Mouse (Mus musculus) midbrain, embryonic 14.5 days (tissue): ENCODE data around the gene Zfp768. TPM values are rescaled to one million over a fixed set of nuclear protein-coding genes. Genes with fewer than 3 reads are reported as not detected.
"Not testable (repeated sequence)": the region's sequence is repeated elsewhere in the genome, so short reads cannot be mapped to it uniquely, and the experiment has no call there.

ENCODE experiments used
- ATAC-seq: fragments of 200-750 bp; cut with Nextera tagmentation; 2 replicates; pipeline ENCODE4 v1.8.0; 2017; ENCODE audit warnings: moderate number of reproducible peaks, moderate library complexity; ENCODE audit not compliant: low FRiP score, low TSS enrichment
- DNase-seq: peaks from one replicate; pipeline ENCODE4 v3.0.0-alpha.2; 2015
- H3K27ac ChIP-seq: fragments of 300-500 bp; sonication (generic); replicated peaks from 2 replicates; pipeline ENCODE4 v1.5.1; 2014; ENCODE audit warnings: mild to moderate bottlenecking, low read depth, low read length, moderate library complexity
- H3K27me3 ChIP-seq: fragments of 300-500 bp; sonication (generic); 2 replicates; pipeline ENCODE4 v1.6.1; 2014; ENCODE audit warnings: low read length, control low read depth, mixed read lengths; ENCODE audit not compliant: control insufficient read depth, insufficient read depth
- H3K36me3 ChIP-seq: fragments of 300-500 bp; sonication (generic); 2 replicates; pipeline ENCODE4 v1.6.1; 2014; ENCODE audit warnings: low read length, control low read depth; ENCODE audit not compliant: control insufficient read depth, insufficient read depth
- H3K4me1 ChIP-seq: fragments of 300-500 bp; sonication (generic); 2 replicates; pipeline ENCODE4 v1.6.1; 2014; ENCODE audit warnings: mild to moderate bottlenecking, antibody characterized with exemption, low read length, control low read depth; ENCODE audit not compliant: control insufficient read depth, insufficient read depth
- H3K4me2 ChIP-seq: fragments of 300-500 bp; sonication (generic); 2 replicates; pipeline ENCODE4 v1.6.1; 2014; ENCODE audit warnings: mild to moderate bottlenecking, low read length, moderate library complexity
- H3K4me3 ChIP-seq: fragments of 300-500 bp; sonication (generic); replicated peaks from 2 replicates; pipeline ENCODE4 v1.5.1; 2014; ENCODE audit warnings: low read depth, low read length
- H3K9ac ChIP-seq: fragments of 300-500 bp; sonication (generic); replicated peaks from 2 replicates; pipeline ENCODE4 v1.6.1; 2014; ENCODE audit warnings: mild to moderate bottlenecking, low read length, moderate library complexity
- H3K9me3 ChIP-seq: fragments of 300-500 bp; sonication (generic); 2 replicates; pipeline ENCODE4 v1.6.1; 2016; ENCODE audit warnings: low read length, control low read depth, mixed read lengths; ENCODE audit not compliant: control insufficient read depth
- WGBS: fragments of 180-500 bp; shearing (Covaris S2); extraction: QIAGEN DNeasy Blood & Tissue Kit; methylation state at CpG from one replicate; pipeline ENCODE4 v1.1.7; 2014; 5-methylcytosine and 5-hydroxymethylcytosine counted together
- polyA plus RNA-seq: library from polyadenylated mRNA; unstranded; fragments of >200 nt; fragmentation: Nextera tagmentation; extraction: Ambion mirVana; gene quantifications from 2 replicates; pipeline ENCODE4 v1.2.1, GENCODE M21; 2014

Zfp768 gene
- polyA plus RNA-seq, 1 experiment from 2014 or later, result 5.1 TPM

GRCm38 (mm10) chr7:127385560-127385959 lies 40.2 kb upstream of the Zfp768 start:
- not testable (repeated sequence) for H3K36me3 ChIP-seq, H3K4me1 ChIP-seq, H3K27me3 ChIP-seq, H3K4me3 ChIP-seq, ATAC-seq, H3K9ac ChIP-seq, DNase-seq, H3K4me2 ChIP-seq, H3K9me3 ChIP-seq, H3K27ac ChIP-seq
- 91% methylated on average over 4 of the region's 4 CpGs for WGBS

- no peak overlapping the region for H3K9ac ChIP-seq
- H3K4me1 ChIP-seq, result no peaks in the 10 kb centered on the region
- H3K27me3 ChIP-seq, result no peaks in the 10 kb centered on the region
- peaks cover 3% of the 10 kb centered on the region; the same call in 1 of the 2 replicates for H3K36me3 ChIP-seq
- no peaks in the 10 kb centered on the region for H3K9me3 ChIP-seq
- no peak overlapping the region for H3K4me2 ChIP-seq
- no peak for DNase-seq
- no peak overlapping the region for H3K27ac ChIP-seq
- no peak for ATAC-seq
- no peak overlapping the region for H3K4me3 ChIP-seq
- WGBS, result 80% methylated on average over 6 of the region's 6 CpGs
Observed at GRCm38 (mm10) chr7:127378310-127378921, 33.0 kb upstream of the Zfp768 start.

- H3K4me1 ChIP-seq, H3K36me3 ChIP-seq, H3K27me3 ChIP-seq, H3K9me3 ChIP-seq: not testable (repeated sequence)
- DNase-seq, result peak; percentile 95
- H3K9ac ChIP-seq, result peak within 1 kb of the TSS; percentile 73
- ATAC-seq, result peak; percentile 92
- WGBS, result 3% methylated on average over 49 of the region's 49 CpGs
- H3K4me2 ChIP-seq, result peak within 1 kb of the TSS; percentile 68
- H3K4me3 ChIP-seq, result peak within 1 kb of the TSS; percentile 65
- H3K27ac ChIP-seq, result peak within 1 kb of the TSS; percentile 65; the same call in 1 of the 2 replicates
Observed at GRCm38 (mm10) chr7:127375271-127376245, 30.2 kb upstream of the Zfp768 start, which contains the start of gene Zfp747. Gene Zfp747 (minus strand): TSS chr7:127376050.

GRCm38 (mm10) chr7:127371870-127372269 lies 26.5 kb upstream of the Zfp768 start:
- not testable (repeated sequence) for H3K9me3 ChIP-seq, H3K27me3 ChIP-seq, H3K9ac ChIP-seq, H3K4me2 ChIP-seq, H3K4me3 ChIP-seq, DNase-seq, H3K27ac ChIP-seq, H3K4me1 ChIP-seq, ATAC-seq, H3K36me3 ChIP-seq
- WGBS, result 85% methylated on average over 3 of the region's 3 CpGs

GRCm38 (mm10) chr7:127371213-127371612 lies 25.8 kb upstream of the Zfp768 start:
- H3K4me1 ChIP-seq, result no peaks in the 10 kb centered on the region
- no peak overlapping the region for H3K4me2 ChIP-seq
- H3K9ac ChIP-seq, result no peak overlapping the region
- 83% methylated on average over 2 of the region's 2 CpGs for WGBS
- no peak overlapping the region for H3K4me3 ChIP-seq
- DNase-seq (no peak), ATAC-seq (no peak)
- no peaks in the 10 kb centered on the region for H3K27me3 ChIP-seq
- no peak overlapping the region for H3K27ac ChIP-seq
- no peaks in the 10 kb centered on the region for H3K36me3 ChIP-seq
- no peaks in the 10 kb centered on the region for H3K9me3 ChIP-seq

- no peak for DNase-seq
- Histone ChIP-seq H3K9ac (no peak overlapping the region), H3K36me3 (no peaks in the 10 kb centered on the region), H3K4me3 (no peak overlapping the region), H3K9me3 (no peaks in the 10 kb centered on the region), H3K4me1 (peaks cover 10% of the 10 kb centered on the region; the same call in 1 of the 2 replicates), H3K27ac (no peak overlapping the region), H3K4me2 (no peak overlapping the region), H3K27me3 (no peaks in the 10 kb centered on the region)
- ATAC-seq, result no peak
- 92% methylated on average over 3 of the region's 3 CpGs for WGBS
Observed at GRCm38 (mm10) chr7:127366249-127366648, 20.9 kb upstream of the Zfp768 start.

GRCm38 (mm10) chr7:127364166-127364565 lies 18.8 kb upstream of the Zfp768 start:
- H3K4me1 ChIP-seq, result peaks cover 10% of the 10 kb centered on the region; the same call in 1 of the 2 replicates
- 47% methylated on average over 4 of the region's 4 CpGs for WGBS
- H3K4me2 ChIP-seq, result peak overlapping the region; percentile 60
- H3K27me3 ChIP-seq, result no peaks in the 10 kb centered on the region; the same call in 1 of the 2 replicates
- H3K9me3 ChIP-seq, result no peaks in the 10 kb centered on the region
- DNase-seq, result peak; percentile 39
- 0 out of 2 replicates have a peak overlapping the region, but pooled peaks have one; percentile 52 for H3K9ac ChIP-seq
- no peak for ATAC-seq
- peak overlapping the region; percentile 45; the same call in 1 of the 2 replicates for H3K27ac ChIP-seq
- peak overlapping the region; percentile 31 for H3K4me3 ChIP-seq
- no peaks in the 10 kb centered on the region for H3K36me3 ChIP-seq

GRCm38 (mm10) chr7:127363475-127363921 lies 18.1 kb upstream of the Zfp768 start:
- H3K27ac ChIP-seq, result peak overlapping the region; percentile 45; the same call in 1 of the 2 replicates
- peak overlapping the region; percentile 60 for H3K4me2 ChIP-seq
- no peaks in the 10 kb centered on the region; the same call in 1 of the 2 replicates for H3K27me3 ChIP-seq
- peaks cover 10% of the 10 kb centered on the region; the same call in 1 of the 2 replicates for H3K4me1 ChIP-seq
- DNase-seq (peak; percentile 56), ATAC-seq (no peak)
- peak overlapping the region; percentile 31 for H3K4me3 ChIP-seq
- H3K9me3 ChIP-seq, result no peaks in the 10 kb centered on the region
- 1% methylated on average over 24 of the region's 24 CpGs for WGBS
- H3K9ac ChIP-seq, result peak overlapping the region; percentile 52
- H3K36me3 ChIP-seq, result no peaks in the 10 kb centered on the region
